Mouse (Mus musculus): Measurements from ENCODE around the gene Igll1. TPM values are rescaled to one million over a fixed set of nuclear protein-coding genes. Genes with fewer than 3 reads are reported as not detected.
"Not testable (repeated sequence)": the region's sequence is repeated elsewhere in the genome, so short reads cannot be mapped to it uniquely, and the experiment has no call there.

Gene Igll1
- polyA plus RNA-seq, 1 experiment from 2014 or later: 0.23 TPM

GRCm38 (mm10) chr16:16870617-16871331, 7.0 kb upstream of the Igll1 start, which contains the start of the genes Top3b and Vpreb1:
Top3b (plus strand) TSS chr16:16870736.
Vpreb1 (minus strand) TSS chr16:16870843.
- H3K27ac ChIP-seq: peak within 1 kb of the TSS; percentile 95
- H3K4me3 ChIP-seq (replicated peaks): peak within 1 kb of the TSS; percentile 77
- no peaks in the 10 kb centered on the region for H3K27me3 ChIP-seq
- peaks cover under 1% of the 10 kb centered on the region; the same call in 1 of the 2 replicates for H3K9me3 ChIP-seq
- H3K4me1 ChIP-seq: peaks cover 9% of the 10 kb centered on the region
- under 1% methylated on average over 49 of the region's 49 CpGs for WGBS
- ATAC-seq (ENCODE audit: low FRiP score): peak; percentile 96
- peak within 1 kb of the TSS; percentile 68 for H3K4me2 ChIP-seq
- H3K9ac ChIP-seq: peak within 1 kb of the TSS; percentile 86
- peaks cover 5% of the 10 kb centered on the region for H3K36me3 ChIP-seq (replicated peaks)

GRCm38 (mm10) chr16:16870241-16870616, 6.4 kb upstream of the Igll1 start:
- Histone ChIP-seq H3K9ac (peak overlapping the region; percentile 86; the same call in 1 of the 2 replicates), H3K4me3 (replicated peaks) (peak overlapping the region; percentile 77), H3K4me1 (peaks cover 9% of the 10 kb centered on the region), H3K9me3 (no peaks in the 10 kb centered on the region), H3K27ac (peak overlapping the region; percentile 95; the same call in 1 of the 2 replicates), H3K4me2 (peak overlapping the region; percentile 68), H3K36me3 (replicated peaks) (peaks cover 3% of the 10 kb centered on the region; the same call in 1 of the 2 replicates), H3K27me3 (no peaks in the 10 kb centered on the region)
- ATAC-seq (ENCODE audit: low FRiP score): peak; percentile 76
- WGBS: 35% methylated on average over 7 of the region's 7 CpGs

GRCm38 (mm10) chr16:16865696-16866561, 2.1 kb upstream of the Igll1 start:
- no peak overlapping the region for H3K9ac ChIP-seq
- H3K4me3 ChIP-seq (replicated peaks): no peak overlapping the region
- H3K27me3 ChIP-seq: no peaks in the 10 kb centered on the region
- H3K27ac ChIP-seq: no peak overlapping the region
- 64% methylated on average over 4 of the region's 5 CpGs for WGBS
- no peak overlapping the region for H3K4me2 ChIP-seq
- no peaks in the 10 kb centered on the region for H3K36me3 ChIP-seq (replicated peaks)
- H3K4me1 ChIP-seq: no peaks in the 10 kb centered on the region
- no peak for ATAC-seq (ENCODE audit: low FRiP score)
- no peaks in the 10 kb centered on the region for H3K9me3 ChIP-seq

- H3K36me3 ChIP-seq (replicated peaks): no peaks in the 10 kb centered on the region
- ATAC-seq (ENCODE audit: low FRiP score): no peak
- H3K9me3 ChIP-seq: no peaks in the 10 kb centered on the region
- no peak overlapping the region for H3K27ac ChIP-seq
- H3K4me2 ChIP-seq: no peak overlapping the region
- no peaks in the 10 kb centered on the region for H3K4me1 ChIP-seq
- H3K4me3 ChIP-seq (replicated peaks): no peak overlapping the region
- no peaks in the 10 kb centered on the region for H3K27me3 ChIP-seq
- H3K9ac ChIP-seq: no peak overlapping the region
Measured at GRCm38 (mm10) chr16:16865217-16865616, 1.4 kb upstream of the Igll1 start.

- Histone ChIP-seq H3K4me1 (no peaks in the 10 kb centered on the region), H3K27me3 (no peaks in the 10 kb centered on the region), H3K9me3 (no peaks in the 10 kb centered on the region), H3K9ac (no peak overlapping the region), H3K4me2 (no peak overlapping the region), H3K27ac (no peak overlapping the region), H3K36me3 (replicated peaks) (no peaks in the 10 kb centered on the region), H3K4me3 (replicated peaks) (no peak overlapping the region)
- WGBS: 83% methylated on average over 3 of the region's 3 CpGs
- no peak for ATAC-seq (ENCODE audit: low FRiP score)
Measured at GRCm38 (mm10) chr16:16862288-16862687, 1.5 kb downstream of the Igll1 start.

- H3K9ac ChIP-seq: no peak overlapping the region
- no peak overlapping the region for H3K4me3 ChIP-seq (replicated peaks)
- no peaks in the 10 kb centered on the region for H3K36me3 ChIP-seq (replicated peaks)
- WGBS: 78% methylated on average over 13 of the region's 13 CpGs
- no peak overlapping the region for H3K27ac ChIP-seq
- H3K4me1 ChIP-seq: no peaks in the 10 kb centered on the region
- H3K9me3 ChIP-seq: no peaks in the 10 kb centered on the region
- H3K4me2 ChIP-seq: no peak overlapping the region
- no peak for ATAC-seq (ENCODE audit: low FRiP score)
- H3K27me3 ChIP-seq: peaks cover 3% of the 10 kb centered on the region; the same call in 1 of the 2 replicates
Measured at GRCm38 (mm10) chr16:16856731-16857476, 6.9 kb downstream of the Igll1 start.

GRCm38 (mm10) chr16:16856054-16856453, 7.7 kb downstream of the Igll1 start:
- H3K9me3 ChIP-seq; H3K4me2 ChIP-seq; ATAC-seq (ENCODE audit: low FRiP score); H3K36me3 ChIP-seq (replicated peaks); H3K9ac ChIP-seq; H3K4me3 ChIP-seq (replicated peaks); H3K4me1 ChIP-seq; H3K27ac ChIP-seq; H3K27me3 ChIP-seq: not testable (repeated sequence)
- 88% methylated on average over 9 of the region's 9 CpGs for WGBS

- no peak for ATAC-seq (ENCODE audit: low FRiP score)
- Histone ChIP-seq H3K4me3 (replicated peaks) (no peak overlapping the region), H3K9me3 (0 out of 2 replicates have a peak, but pooled peaks cover 2% of the 10 kb centered on the region), H3K27ac (no peak overlapping the region), H3K9ac (no peak overlapping the region), H3K27me3 (peaks cover 3% of the 10 kb centered on the region; the same call in 1 of the 2 replicates), H3K4me2 (no peak overlapping the region), H3K36me3 (replicated peaks) (no peaks in the 10 kb centered on the region), H3K4me1 (no peaks in the 10 kb centered on the region)
- WGBS: 90% methylated on average over 1 of the region's 1 CpGs
Measured at GRCm38 (mm10) chr16:16855541-16855940, 8.2 kb downstream of the Igll1 start.

GRCm38 (mm10) chr16:16854836-16855235, 8.9 kb downstream of the Igll1 start:
- 39% methylated on average over 6 of the region's 6 CpGs for WGBS
- Histone ChIP-seq H3K9ac (no peak overlapping the region), H3K36me3 (replicated peaks) (no peaks in the 10 kb centered on the region), H3K9me3 (0 out of 2 replicates have a peak, but pooled peaks cover 2% of the 10 kb centered on the region), H3K27ac (no peak overlapping the region), H3K4me2 (no peak overlapping the region), H3K27me3 (peaks cover 3% of the 10 kb centered on the region; the same call in 1 of the 2 replicates), H3K4me3 (replicated peaks) (no peak overlapping the region), H3K4me1 (no peaks in the 10 kb centered on the region)
- ATAC-seq (ENCODE audit: low FRiP score): no peak

GRCm38 (mm10) chr16:16852411-16852810, 11.4 kb downstream of the Igll1 start:
- H3K4me3 ChIP-seq (replicated peaks): no peak overlapping the region
- no peak for ATAC-seq (ENCODE audit: low FRiP score)
- H3K9me3 ChIP-seq: 0 out of 2 replicates have a peak, but pooled peaks cover 2% of the 10 kb centered on the region
- H3K9ac ChIP-seq: no peak overlapping the region
- WGBS: 82% methylated on average over 3 of the region's 3 CpGs
- no peak overlapping the region for H3K4me2 ChIP-seq
- H3K36me3 ChIP-seq (replicated peaks): no peaks in the 10 kb centered on the region
- no peak overlapping the region for H3K27ac ChIP-seq
- H3K4me1 ChIP-seq: no peaks in the 10 kb centered on the region
- peaks cover 3% of the 10 kb centered on the region; the same call in 1 of the 2 replicates for H3K27me3 ChIP-seq

- ATAC-seq (ENCODE audit: low FRiP score): no peak
- no peaks in the 10 kb centered on the region for H3K36me3 ChIP-seq (replicated peaks)
Measured at GRCm38 (mm10) chr16:16849196-16849595, 14.6 kb downstream of the Igll1 start.

GRCm38 (mm10) chr16:16829671-16830070, 34.1 kb downstream of the Igll1 start:
- Histone ChIP-seq H3K36me3 (replicated peaks) (no peaks in the 10 kb centered on the region), H3K4me3 (replicated peaks) (no peak overlapping the region), H3K9ac (no peak overlapping the region), H3K27me3 (no peaks in the 10 kb centered on the region), H3K4me1 (peaks cover 5% of the 10 kb centered on the region; the same call in 1 of the 2 replicates), H3K27ac (no peak overlapping the region), H3K4me2 (peak overlapping the region; percentile 87), H3K9me3 (no peaks in the 10 kb centered on the region)
- WGBS: 84% methylated on average over 3 of the region's 3 CpGs
- no peak for ATAC-seq (ENCODE audit: low FRiP score)

More at GRCm38 (mm10) chr16:16849196-16849595, 14.6 kb downstream of the Igll1 start:
- H3K27ac ChIP-seq: no peak overlapping the region
- H3K9ac ChIP-seq: no peak overlapping the region
- no peaks in the 10 kb centered on the region for H3K4me1 ChIP-seq
- no peaks in the 10 kb centered on the region for H3K27me3 ChIP-seq
- H3K4me3 ChIP-seq (replicated peaks): no peak overlapping the region
- H3K4me2 ChIP-seq: no peak overlapping the region
- 0 out of 2 replicates have a peak, but pooled peaks cover 2% of the 10 kb centered on the region for H3K9me3 ChIP-seq

All from forebrain, embryonic 12.5 days (tissue).